Mouse (Mus musculus): ENCODE data around the gene Slc9b2.

DNA sequence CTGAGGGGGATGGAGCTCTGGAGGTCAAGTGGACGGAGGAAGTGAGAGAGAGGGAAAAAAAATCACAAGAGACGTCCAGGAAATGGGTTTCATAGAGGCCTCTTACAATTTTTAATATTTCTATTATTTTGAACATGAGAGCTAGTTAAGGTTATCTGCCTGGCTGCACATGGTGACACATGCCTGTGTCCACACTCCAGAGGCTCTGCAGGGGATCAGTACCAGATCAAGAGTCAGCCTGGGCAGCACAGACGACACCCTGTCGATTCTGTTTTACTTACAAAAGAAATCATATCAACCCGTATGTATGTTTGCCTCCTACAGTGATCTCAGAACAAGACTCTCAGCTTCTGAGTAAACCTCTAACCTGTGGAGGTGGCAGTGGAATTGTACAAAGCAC lies 38.9 kb upstream of the Slc9b2 start:
- no peak for TF ChIP-seq CTCF (IDR thresholded peaks at IDR 0.05; ENCODE audit: borderline replicate concordance, insufficient read depth, low read length)
- no peak for TF ChIP-seq POLR2A (IDR thresholded peaks at IDR 0.05; ENCODE audit: low read depth, low read length)

Measured in embryonic fibroblast, embryonic 13.5 days (primary cell).